Mouse (Mus musculus): ENCODE results near the gene Tfr2. TPM values are rescaled to one million over a fixed set of nuclear protein-coding genes. Genes with fewer than 3 reads are reported as not detected.

Tfr2 gene
- polyA plus RNA-seq, 1 experiment from 2014 or later = 0.84 TPM

- ATAC-seq (ENCODE audit: insufficient number of reproducible peaks, low FRiP score, low TSS enrichment, low read depth) (no peak), DNase-seq (ENCODE audit: low spot score) (no peak)
- Histone ChIP-seq H3K36me3 (ENCODE audit: control insufficient read depth, insufficient read depth, low read length) (no peaks in the 10 kb centered on the region), H3K4me1 (ENCODE audit: control insufficient read depth, insufficient read depth, low read length) (no peaks in the 10 kb centered on the region), H3K9ac (ENCODE audit: low read length) (no peak overlapping the region), H3K9me3 (ENCODE audit: control insufficient read depth, low read length) (no peaks in the 10 kb centered on the region), H3K4me3 (ENCODE audit: low read depth, low read length) (no peak overlapping the region), H3K27ac (replicated peaks; ENCODE audit: low read depth, low read length) (no peak overlapping the region), H3K27me3 (ENCODE audit: control insufficient read depth, insufficient read depth, low read length) (no peaks in the 10 kb centered on the region), H3K4me2 (ENCODE audit: low read depth, severe bottlenecking) (no peak overlapping the region)
- 74% methylated on average over 6 of the region's 6 CpGs for WGBS
Measured at GRCm38 (mm10) chr5:137565744-137566143, 3.9 kb upstream of the Tfr2 start.

GRCm38 (mm10) chr5:137566416-137566815, 3.2 kb upstream of the Tfr2 start:
- Histone ChIP-seq H3K4me1 (ENCODE audit: control insufficient read depth, insufficient read depth, low read length) (no peaks in the 10 kb centered on the region), H3K36me3 (ENCODE audit: control insufficient read depth, insufficient read depth, low read length) (no peaks in the 10 kb centered on the region), H3K9ac (ENCODE audit: low read length) (no peak overlapping the region), H3K4me2 (ENCODE audit: low read depth, severe bottlenecking) (no peak overlapping the region), H3K27ac (replicated peaks; ENCODE audit: low read depth, low read length) (no peak overlapping the region), H3K9me3 (ENCODE audit: control insufficient read depth, low read length) (no peaks in the 10 kb centered on the region), H3K27me3 (ENCODE audit: control insufficient read depth, insufficient read depth, low read length) (no peaks in the 10 kb centered on the region), H3K4me3 (ENCODE audit: low read depth, low read length) (no peak overlapping the region)
- DNase-seq (ENCODE audit: low spot score) = no peak
- ATAC-seq (ENCODE audit: insufficient number of reproducible peaks, low FRiP score, low TSS enrichment, low read depth) = no peak
- 90% methylated on average over 5 of the region's 5 CpGs for WGBS

GRCm38 (mm10) chr5:137568223-137568798, 1.3 kb upstream of the Tfr2 start:
- no peak for DNase-seq (ENCODE audit: low spot score)
- no peak for ATAC-seq (ENCODE audit: insufficient number of reproducible peaks, low FRiP score, low TSS enrichment, low read depth)
- no peaks in the 10 kb centered on the region for H3K36me3 ChIP-seq (ENCODE audit: control insufficient read depth, insufficient read depth, low read length)
- H3K4me1 ChIP-seq (ENCODE audit: control insufficient read depth, insufficient read depth, low read length) = no peaks in the 10 kb centered on the region
- H3K27me3 ChIP-seq (ENCODE audit: control insufficient read depth, insufficient read depth, low read length) = no peaks in the 10 kb centered on the region
- no peak overlapping the region for H3K4me3 ChIP-seq (ENCODE audit: low read depth, low read length)
- no peak overlapping the region for H3K9ac ChIP-seq (ENCODE audit: low read length)
- no peak overlapping the region for H3K4me2 ChIP-seq (ENCODE audit: low read depth, severe bottlenecking)
- no peaks in the 10 kb centered on the region for H3K9me3 ChIP-seq (ENCODE audit: control insufficient read depth, low read length)
- 82% methylated on average over 8 of the region's 8 CpGs for WGBS
- H3K27ac ChIP-seq (replicated peaks; ENCODE audit: low read depth, low read length) = no peak overlapping the region

GRCm38 (mm10) chr5:137569031-137569430, 609 bp upstream of the Tfr2 start:
- no peak overlapping the region for H3K4me2 ChIP-seq (ENCODE audit: low read depth, severe bottlenecking)
- no peaks in the 10 kb centered on the region for H3K36me3 ChIP-seq (ENCODE audit: control insufficient read depth, insufficient read depth, low read length)
- no peak overlapping the region for H3K9ac ChIP-seq (ENCODE audit: low read length)
- ATAC-seq (ENCODE audit: insufficient number of reproducible peaks, low FRiP score, low TSS enrichment, low read depth) = no peak
- DNase-seq (ENCODE audit: low spot score) = no peak
- 68% methylated on average over 12 of the region's 12 CpGs for WGBS
- H3K9me3 ChIP-seq (ENCODE audit: control insufficient read depth, low read length) = no peaks in the 10 kb centered on the region
- no peak overlapping the region for H3K27ac ChIP-seq (replicated peaks; ENCODE audit: low read depth, low read length)
- peaks cover 2% of the 10 kb centered on the region; the same call in 1 of the 2 replicates for H3K27me3 ChIP-seq (ENCODE audit: control insufficient read depth, insufficient read depth, low read length)
- H3K4me3 ChIP-seq (ENCODE audit: low read depth, low read length) = no peak overlapping the region
- H3K4me1 ChIP-seq (ENCODE audit: control insufficient read depth, insufficient read depth, low read length) = no peaks in the 10 kb centered on the region

- ATAC-seq (ENCODE audit: insufficient number of reproducible peaks, low FRiP score, low TSS enrichment, low read depth) (no peak), DNase-seq (ENCODE audit: low spot score) (no peak)
- Histone ChIP-seq H3K4me2 (ENCODE audit: low read depth, severe bottlenecking) (no peak overlapping the region), H3K27me3 (ENCODE audit: control insufficient read depth, insufficient read depth, low read length) (peaks cover 7% of the 10 kb centered on the region; the same call in 1 of the 2 replicates), H3K36me3 (ENCODE audit: control insufficient read depth, insufficient read depth, low read length) (no peaks in the 10 kb centered on the region), H3K4me1 (ENCODE audit: control insufficient read depth, insufficient read depth, low read length) (no peaks in the 10 kb centered on the region), H3K4me3 (ENCODE audit: low read depth, low read length) (no peak overlapping the region), H3K9me3 (ENCODE audit: control insufficient read depth, low read length) (no peaks in the 10 kb centered on the region), H3K27ac (replicated peaks; ENCODE audit: low read depth, low read length) (no peak overlapping the region), H3K9ac (ENCODE audit: low read length) (no peak overlapping the region)
- WGBS = 67% methylated on average over 7 of the region's 7 CpGs
Measured at GRCm38 (mm10) chr5:137570181-137570580, 541 bp downstream of the Tfr2 start.

- DNase-seq (ENCODE audit: low spot score) = no peak
- no peak for ATAC-seq (ENCODE audit: insufficient number of reproducible peaks, low FRiP score, low TSS enrichment, low read depth)
- no peaks in the 10 kb centered on the region for H3K36me3 ChIP-seq (ENCODE audit: control insufficient read depth, insufficient read depth, low read length)
- H3K9me3 ChIP-seq (ENCODE audit: control insufficient read depth, low read length) = no peaks in the 10 kb centered on the region
- H3K4me3 ChIP-seq (ENCODE audit: low read depth, low read length) = no peak overlapping the region
- no peak overlapping the region for H3K4me2 ChIP-seq (ENCODE audit: low read depth, severe bottlenecking)
- no peak overlapping the region for H3K27ac ChIP-seq (replicated peaks; ENCODE audit: low read depth, low read length)
- peaks cover 7% of the 10 kb centered on the region; the same call in 1 of the 2 replicates for H3K27me3 ChIP-seq (ENCODE audit: control insufficient read depth, insufficient read depth, low read length)
- H3K9ac ChIP-seq (ENCODE audit: low read length) = no peak overlapping the region
- 84% methylated on average over 17 of the region's 17 CpGs for WGBS
- no peaks in the 10 kb centered on the region for H3K4me1 ChIP-seq (ENCODE audit: control insufficient read depth, insufficient read depth, low read length)
Measured at GRCm38 (mm10) chr5:137570691-137571586, 1.3 kb downstream of the Tfr2 start.

- ATAC-seq (ENCODE audit: insufficient number of reproducible peaks, low FRiP score, low TSS enrichment, low read depth) (no peak), DNase-seq (ENCODE audit: low spot score) (peak; percentile 31)
- Histone ChIP-seq H3K27ac (replicated peaks; ENCODE audit: low read depth, low read length) (no peak overlapping the region), H3K9me3 (ENCODE audit: control insufficient read depth, low read length) (no peaks in the 10 kb centered on the region), H3K9ac (ENCODE audit: low read length) (no peak overlapping the region), H3K4me2 (ENCODE audit: low read depth, severe bottlenecking) (peak overlapping the region; percentile 29; the same call in 1 of the 2 replicates), H3K4me1 (ENCODE audit: control insufficient read depth, insufficient read depth, low read length) (no peaks in the 10 kb centered on the region), H3K27me3 (ENCODE audit: control insufficient read depth, insufficient read depth, low read length) (peaks cover 7% of the 10 kb centered on the region; the same call in 1 of the 2 replicates), H3K4me3 (ENCODE audit: low read depth, low read length) (no peak overlapping the region; the same call in 1 of the 2 replicates), H3K36me3 (ENCODE audit: control insufficient read depth, insufficient read depth, low read length) (no peaks in the 10 kb centered on the region)
- 9% methylated on average over 27 of the region's 27 CpGs for WGBS
Measured at GRCm38 (mm10) chr5:137574470-137574901, 4.8 kb downstream of the Tfr2 start.

- peaks cover 23% of the 10 kb centered on the region for H3K27me3 ChIP-seq (ENCODE audit: control insufficient read depth, insufficient read depth, low read length)
- 0 out of 2 replicates have a peak, but pooled peaks cover 2% of the 10 kb centered on the region for H3K4me1 ChIP-seq (ENCODE audit: control insufficient read depth, insufficient read depth, low read length)
- H3K4me2 ChIP-seq (ENCODE audit: low read depth, severe bottlenecking) = no peak overlapping the region
Measured at GRCm38 (mm10) chr5:137580246-137580645, 10.6 kb downstream of the Tfr2 start.

More at GRCm38 (mm10) chr5:137580246-137580645, 10.6 kb downstream of the Tfr2 start:
- Histone ChIP-seq H3K9me3 (ENCODE audit: control insufficient read depth, low read length) (no peaks in the 10 kb centered on the region), H3K36me3 (ENCODE audit: control insufficient read depth, insufficient read depth, low read length) (no peaks in the 10 kb centered on the region), H3K27ac (replicated peaks; ENCODE audit: low read depth, low read length) (no peak overlapping the region), H3K9ac (ENCODE audit: low read length) (no peak overlapping the region), H3K4me3 (ENCODE audit: low read depth, low read length) (no peak overlapping the region)
- ATAC-seq (ENCODE audit: insufficient number of reproducible peaks, low FRiP score, low TSS enrichment, low read depth) (no peak), DNase-seq (ENCODE audit: low spot score) (no peak)
- 82% methylated on average over 6 of the region's 6 CpGs for WGBS
